Mouse (Mus musculus) heart, embryonic 11.5 days (tissue): ENCODE results near the gene Odc1. TPM values are rescaled to one million over a fixed set of nuclear protein-coding genes. Genes with fewer than 3 reads are reported as not detected.

ENCODE experiments used
- ATAC-seq: fragments of 200-750 bp; cut with Nextera tagmentation; replicated peaks from 2 replicates; pipeline ENCODE4 v1.8.0; 2017; ENCODE audit warnings: moderate library complexity; ENCODE audit not compliant: insufficient number of reproducible peaks, low FRiP score, low TSS enrichment
- H3K27ac ChIP-seq: fragments of 300-500 bp; sonication (generic); 2 replicates; pipeline ENCODE4 v1.5.1; 2014; ENCODE audit warnings: mild to moderate bottlenecking, low read depth, low read length
- H3K27me3 ChIP-seq: fragments of 300-500 bp; sonication (generic); 2 replicates; pipeline ENCODE4 v1.6.1; 2014; ENCODE audit warnings: mild to moderate bottlenecking, low read length, mixed read lengths; ENCODE audit not compliant: control insufficient read depth, insufficient read depth
- H3K36me3 ChIP-seq: fragments of 300-500 bp; sonication (generic); 2 replicates; pipeline ENCODE4 v1.6.1; 2014; ENCODE audit warnings: mild to moderate bottlenecking, low read length, moderate library complexity, mixed read lengths; ENCODE audit not compliant: control insufficient read depth, insufficient read depth
- H3K4me1 ChIP-seq: fragments of 300-500 bp; sonication (generic); 2 replicates; pipeline ENCODE4 v1.6.1; 2014; ENCODE audit warnings: low read length; ENCODE audit not compliant: control insufficient read depth, insufficient read depth
- H3K4me2 ChIP-seq: fragments of 300-500 bp; sonication (generic); 2 replicates; pipeline ENCODE4 v1.6.1; 2014; ENCODE audit warnings: mild to moderate bottlenecking, moderate library complexity
- H3K4me3 ChIP-seq: fragments of 300-500 bp; sonication (generic); 2 replicates; pipeline ENCODE4 v1.5.1; 2014; ENCODE audit warnings: low read depth, low read length
- H3K9ac ChIP-seq: fragments of 300-500 bp; sonication (generic); 2 replicates; pipeline ENCODE4 v1.6.1; 2014; ENCODE audit warnings: mild to moderate bottlenecking, low read depth, low read length, moderate library complexity
- H3K9me3 ChIP-seq: fragments of 300-500 bp; sonication (generic); replicated peaks from 2 replicates; pipeline ENCODE4 v1.6.1; 2016; ENCODE audit warnings: low read length; ENCODE audit not compliant: control insufficient read depth
- WGBS: fragments of 180-500 bp; shearing (Covaris S2); extraction: QIAGEN DNeasy Blood & Tissue Kit; methylation state at CpG from one replicate; pipeline ENCODE4 v1.1.7; 2014; ENCODE audit not compliant: insufficient replicate concordance; 5-methylcytosine and 5-hydroxymethylcytosine counted together
- polyA plus RNA-seq: library from polyadenylated mRNA; unstranded; fragments of >200 nt; fragmentation: Nextera tagmentation; extraction: Ambion mirVana; gene quantifications from 2 replicates; pipeline ENCODE4 v1.2.1, GENCODE M21; 2014

Odc1 gene
- polyA plus RNA-seq, 1 experiment from 2014 or later: 159 TPM

DNA sequence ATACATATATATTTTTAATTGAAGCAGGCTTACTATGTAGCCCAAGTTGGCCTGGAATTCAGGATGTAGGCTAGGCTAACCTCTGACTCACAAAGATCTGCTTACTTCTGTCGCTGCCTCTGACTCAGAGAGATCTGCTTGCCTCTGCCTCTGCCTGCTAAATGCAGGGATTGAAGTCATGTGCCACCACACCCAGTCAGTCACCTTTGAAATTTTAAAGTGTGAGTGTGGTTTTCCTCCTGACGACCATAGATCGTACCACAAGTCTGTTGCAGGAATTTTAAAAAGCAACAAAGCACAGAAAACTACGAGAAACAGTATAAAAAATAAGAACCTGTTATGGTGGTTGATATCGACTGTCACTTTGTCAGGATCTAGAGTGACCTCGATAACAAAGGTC is 33.6 kb upstream of the Odc1 start:
- Histone ChIP-seq H3K27me3 (no peaks in the 10 kb centered on the region), H3K27ac (no peak overlapping the region), H3K4me2 (no peak overlapping the region), H3K9me3 (no peaks in the 10 kb centered on the region), H3K36me3 (no peaks in the 10 kb centered on the region), H3K4me1 (peaks cover 10% of the 10 kb centered on the region), H3K9ac (no peak overlapping the region), H3K4me3 (no peak overlapping the region)
- ATAC-seq: no peak
- 86% methylated on average over 6 of the region's 6 CpGs for WGBS

DNA sequence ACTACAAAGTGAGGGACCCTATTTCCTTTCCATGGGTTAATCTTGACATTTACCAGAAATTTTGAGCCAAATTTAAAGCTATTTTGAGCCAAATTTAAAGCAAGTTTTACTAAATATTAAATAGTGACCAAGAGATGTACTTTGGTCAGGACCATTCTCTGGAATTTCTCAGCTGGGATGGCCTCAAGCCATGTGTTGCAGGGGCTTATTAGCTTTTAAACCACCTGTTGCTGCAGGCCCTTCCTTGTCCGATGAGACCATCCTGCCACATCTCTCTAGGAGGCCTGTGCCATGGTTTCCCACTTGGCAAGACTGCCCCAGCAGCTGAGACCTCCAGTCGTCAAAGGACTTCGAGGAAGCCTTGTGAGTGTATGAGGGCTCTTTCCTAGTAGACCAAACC is 15.4 kb upstream of the Odc1 start:
- Histone ChIP-seq H3K27ac (no peak overlapping the region), H3K9ac (no peak overlapping the region), H3K9me3 (no peaks in the 10 kb centered on the region), H3K4me2 (no peak overlapping the region), H3K36me3 (no peaks in the 10 kb centered on the region), H3K4me1 (no peaks in the 10 kb centered on the region), H3K4me3 (no peak overlapping the region), H3K27me3 (no peaks in the 10 kb centered on the region)
- 76% methylated on average over 3 of the region's 3 CpGs for WGBS
- ATAC-seq: no peak

DNA sequence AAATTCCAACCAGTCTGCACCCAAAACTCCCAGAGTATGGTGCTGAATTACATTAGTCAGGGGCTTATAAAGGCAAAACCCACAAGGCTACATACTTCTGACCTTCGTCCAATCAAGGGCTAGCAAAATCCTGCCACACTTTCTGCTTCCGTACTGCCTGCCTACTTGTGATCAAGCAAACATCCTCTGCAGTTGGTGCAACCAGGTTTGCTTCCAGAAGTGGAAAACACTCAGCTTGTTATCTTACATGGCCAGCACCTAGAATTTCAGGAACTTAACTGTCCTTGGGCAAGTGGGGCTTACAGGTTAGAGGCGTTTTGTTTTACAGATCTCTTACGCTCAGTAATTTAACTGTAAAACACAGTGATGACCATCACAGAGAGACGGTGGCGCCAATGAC is 14.9 kb upstream of the Odc1 start:
- H3K27ac ChIP-seq: no peak overlapping the region
- no peak overlapping the region for H3K4me2 ChIP-seq
- no peaks in the 10 kb centered on the region for H3K4me1 ChIP-seq
- H3K9me3 ChIP-seq: no peaks in the 10 kb centered on the region
- WGBS: 66% methylated on average over 6 of the region's 6 CpGs
- H3K36me3 ChIP-seq: no peaks in the 10 kb centered on the region
- no peak overlapping the region for H3K9ac ChIP-seq
- H3K4me3 ChIP-seq: no peak overlapping the region
- no peaks in the 10 kb centered on the region for H3K27me3 ChIP-seq
- ATAC-seq: no peak

DNA sequence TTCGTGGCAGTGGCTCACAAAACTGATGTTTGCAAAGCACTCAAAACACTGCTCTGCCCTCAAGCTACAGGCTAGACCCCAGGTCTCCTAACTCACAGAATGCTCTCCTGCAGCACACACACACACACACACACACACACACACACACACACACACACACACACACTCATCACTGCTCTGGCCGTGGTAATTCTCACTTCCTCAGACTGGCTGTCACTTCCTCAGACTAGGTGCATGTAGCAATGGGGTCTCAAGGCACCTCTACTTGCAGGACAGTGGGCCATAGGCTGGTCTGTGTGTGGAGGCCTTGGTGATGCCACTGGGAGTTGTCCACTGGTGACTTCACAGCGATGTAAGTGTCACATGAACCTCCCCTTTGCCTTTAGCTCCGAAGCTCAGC is 13.8 kb upstream of the Odc1 start:
- Histone ChIP-seq H3K4me1 (no peaks in the 10 kb centered on the region), H3K9ac (no peak overlapping the region), H3K9me3 (no peaks in the 10 kb centered on the region), H3K27ac (no peak overlapping the region), H3K4me2 (no peak overlapping the region), H3K4me3 (no peak overlapping the region), H3K36me3 (no peaks in the 10 kb centered on the region), H3K27me3 (no peaks in the 10 kb centered on the region)
- no peak for ATAC-seq
- WGBS: 71% methylated on average over 4 of the region's 4 CpGs

DNA sequence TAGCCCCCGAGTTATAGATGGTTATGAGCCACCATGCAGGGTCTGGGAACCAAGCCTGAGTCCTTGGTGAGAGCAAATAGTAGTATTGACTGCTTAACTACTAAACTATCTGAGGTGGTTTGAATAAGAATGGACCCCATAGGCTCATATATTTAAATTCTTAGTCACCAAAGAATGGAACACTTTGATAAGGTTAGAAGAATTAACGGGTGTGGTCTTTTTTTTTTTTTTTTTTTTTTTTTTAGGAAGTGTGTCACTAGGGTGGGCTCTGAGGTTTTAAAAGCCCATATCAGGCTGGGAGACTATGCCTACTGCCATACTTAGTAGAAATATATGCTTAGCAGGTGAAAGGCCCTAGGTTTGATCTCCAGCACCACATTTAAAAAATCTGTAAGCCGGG is 8.4 kb upstream of the Odc1 start:
- no peak overlapping the region for H3K9ac ChIP-seq
- WGBS: 87% methylated on average over 3 of the region's 3 CpGs
- no peak for ATAC-seq

DNA sequence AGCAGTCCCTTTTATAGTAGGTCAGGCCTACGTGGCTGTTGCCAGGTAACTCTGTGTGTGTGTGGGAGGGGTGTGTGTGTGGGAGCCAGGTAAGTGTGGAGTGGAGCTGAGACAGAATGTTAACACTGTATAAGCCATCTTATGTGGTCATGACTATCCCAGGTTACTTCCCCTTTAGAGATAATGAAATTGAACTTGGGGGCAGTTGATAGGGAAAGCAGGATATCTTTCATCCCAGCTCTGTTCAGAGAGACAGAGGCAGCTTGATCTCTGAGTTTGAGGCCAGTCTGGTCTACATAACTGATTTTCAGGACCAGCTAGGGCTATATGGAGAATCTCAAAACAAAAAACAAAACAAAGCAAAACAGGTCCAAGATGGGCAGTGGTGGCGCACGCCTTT is 7.4 kb upstream of the Odc1 start:
- WGBS: 82% methylated on average over 3 of the region's 3 CpGs
- no peak for ATAC-seq

More for the DNA sequence above, 8.4 kb upstream of the Odc1 start:
- no peak overlapping the region for H3K4me3 ChIP-seq
- no peaks in the 10 kb centered on the region for H3K27me3 ChIP-seq
- no peak overlapping the region for H3K27ac ChIP-seq
- H3K36me3 ChIP-seq: no peaks in the 10 kb centered on the region
- H3K4me1 ChIP-seq: no peaks in the 10 kb centered on the region
- H3K4me2 ChIP-seq: no peak overlapping the region
- H3K9me3 ChIP-seq: no peaks in the 10 kb centered on the region

DNA sequence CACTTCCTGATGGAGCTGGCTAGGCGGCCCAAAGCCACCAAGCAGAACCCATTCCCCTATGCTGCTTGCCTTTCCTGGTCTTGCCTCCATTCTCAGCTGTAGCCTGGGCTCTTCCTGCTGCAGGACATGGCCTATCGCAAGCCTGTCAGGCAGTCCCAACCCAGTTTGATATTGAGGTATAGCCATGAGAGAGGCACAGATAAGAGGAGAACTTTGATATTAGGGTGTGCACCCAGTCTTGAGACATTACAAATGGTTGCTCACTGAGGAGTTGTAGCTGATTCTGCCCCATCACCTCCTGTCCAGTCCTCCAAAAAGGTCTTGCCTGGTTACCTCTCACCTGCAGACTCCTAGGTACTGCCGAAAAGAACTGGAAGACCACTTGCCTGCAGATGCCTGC is 6.5 kb upstream of the Odc1 start:
- H3K27me3 ChIP-seq: no peaks in the 10 kb centered on the region
- H3K4me3 ChIP-seq: no peak overlapping the region
- no peak overlapping the region for H3K27ac ChIP-seq
- WGBS: 75% methylated on average over 3 of the region's 3 CpGs
- H3K36me3 ChIP-seq: no peaks in the 10 kb centered on the region
- H3K4me2 ChIP-seq: no peak overlapping the region
- H3K9ac ChIP-seq: no peak overlapping the region
- H3K9me3 ChIP-seq: no peaks in the 10 kb centered on the region
- H3K4me1 ChIP-seq: no peaks in the 10 kb centered on the region
- no peak for ATAC-seq

More for the DNA sequence above, 7.4 kb upstream of the Odc1 start:
- no peak overlapping the region for H3K4me2 ChIP-seq
- no peaks in the 10 kb centered on the region for H3K4me1 ChIP-seq
- no peaks in the 10 kb centered on the region for H3K9me3 ChIP-seq
- no peaks in the 10 kb centered on the region for H3K36me3 ChIP-seq
- H3K4me3 ChIP-seq: no peak overlapping the region
- H3K27me3 ChIP-seq: no peaks in the 10 kb centered on the region
- no peak overlapping the region for H3K9ac ChIP-seq
- no peak overlapping the region for H3K27ac ChIP-seq

DNA sequence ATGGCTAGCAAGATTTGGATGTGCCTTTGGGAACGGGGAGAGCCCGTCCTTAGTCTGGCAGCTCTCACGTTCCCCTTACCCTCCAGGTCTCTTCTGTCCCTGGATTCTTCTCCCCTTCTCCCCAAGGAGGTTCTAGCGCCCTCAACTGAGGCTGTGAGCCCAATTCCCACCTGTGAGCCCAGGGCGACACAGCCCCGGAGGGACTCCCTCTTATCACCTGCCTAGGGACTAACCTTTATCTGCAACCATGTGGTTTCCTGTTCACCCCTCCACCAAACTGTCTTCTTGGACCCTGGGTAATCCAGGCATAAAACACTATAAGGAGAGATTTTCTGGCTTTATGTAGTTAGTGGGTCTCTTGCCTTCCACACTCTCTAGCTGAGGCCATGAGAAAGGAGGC is 5.6 kb upstream of the Odc1 start:
- H3K4me2 ChIP-seq: no peak overlapping the region
- H3K9me3 ChIP-seq: no peaks in the 10 kb centered on the region
- H3K4me1 ChIP-seq: no peaks in the 10 kb centered on the region
- H3K36me3 ChIP-seq: no peaks in the 10 kb centered on the region
- no peak overlapping the region for H3K9ac ChIP-seq
- no peak for ATAC-seq
- H3K27me3 ChIP-seq: no peaks in the 10 kb centered on the region
- WGBS: 41% methylated on average over 6 of the region's 6 CpGs
- H3K27ac ChIP-seq: no peak overlapping the region
- no peak overlapping the region for H3K4me3 ChIP-seq

DNA sequence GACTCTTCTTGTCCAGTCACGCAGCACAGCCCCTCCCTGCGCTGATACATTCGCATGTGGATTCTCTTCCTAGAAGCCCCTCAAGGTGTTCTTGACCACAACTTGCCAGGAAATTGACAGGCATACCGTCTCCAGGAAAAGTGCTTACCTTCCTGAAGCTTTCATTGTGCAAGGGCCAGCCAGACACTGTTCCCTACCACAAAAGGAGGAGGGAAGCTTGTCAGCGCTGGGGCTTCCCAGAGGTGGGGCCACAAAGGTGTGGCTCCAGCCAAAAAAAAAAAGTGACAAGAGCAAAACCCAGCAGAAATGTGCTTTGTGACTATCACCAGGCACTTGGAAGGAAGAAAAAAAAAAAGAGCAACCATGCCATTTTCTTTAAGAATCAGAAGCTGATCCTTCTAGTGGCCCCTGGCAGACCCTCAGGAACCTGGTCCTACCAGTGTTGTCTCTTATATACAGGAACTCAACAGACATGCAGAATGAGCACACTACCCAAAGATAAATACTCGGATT is 4.5 kb upstream of the Odc1 start:
- H3K9ac ChIP-seq: no peak overlapping the region
- H3K4me2 ChIP-seq: no peak overlapping the region
- 76% methylated on average over 6 of the region's 6 CpGs for WGBS
- H3K4me1 ChIP-seq: no peaks in the 10 kb centered on the region
- no peaks in the 10 kb centered on the region for H3K27me3 ChIP-seq
- H3K36me3 ChIP-seq: no peaks in the 10 kb centered on the region
- H3K9me3 ChIP-seq: no peaks in the 10 kb centered on the region
- no peak for ATAC-seq
- H3K4me3 ChIP-seq: no peak overlapping the region
- no peak overlapping the region for H3K27ac ChIP-seq
